Mouse (Mus musculus) neural tube, embryonic 14.5 days (tissue): ENCODE results near the gene Sirt1. TPM values are rescaled to one million over a fixed set of nuclear protein-coding genes. Genes with fewer than 3 reads are reported as not detected.

Source experiments
- polyA plus RNA-seq: library from polyadenylated mRNA; unstranded; fragments of >200 nt; fragmentation: Nextera tagmentation; extraction: Ambion mirVana; gene quantifications from 2 replicates; pipeline ENCODE4 v1.2.1, GENCODE M21; 2014

Sirt1 gene
- polyA plus RNA-seq, 1 experiment from 2014 or later, result 7.3 TPM

Other genes starting within 250 kb of the Sirt1 start
- gene Mypn, start 177.8 kb downstream of the Sirt1 start, polyA plus RNA-seq, result 0.71 and 1.1 TPM in 2 replicates
- gene Herc4, start 137.9 kb downstream of the Sirt1 start, polyA plus RNA-seq, result 29.5 and 33.2 TPM in 2 replicates
- gene Dnajc12, start 739 bp upstream of the Sirt1 start, polyA plus RNA-seq, result 27.2 and 31.9 TPM in 2 replicates
- not detected in 2 replicates for gene Gm7075, start 40.1 kb upstream of the Sirt1 start, polyA plus RNA-seq
- 10.8 and 16.5 TPM in 2 replicates for gene Ctnna3, start 48.4 kb upstream of the Sirt1 start, polyA plus RNA-seq